Mouse (Mus musculus) kidney, adult 2 months (tissue): ENCODE data around the gene Bcat2.

Experiments
- CTCF ChIP-seq: fragments of 200-500 bp; conservative IDR thresholded peaks from 2 replicates; pipeline ENCODE4 v1.5.1; 2011; ENCODE audit warnings: low read depth, mild to moderate bottlenecking, control low read depth, low read length, moderate library complexity, mixed read lengths; ENCODE audit not compliant: insufficient read depth, insufficient read length
- POLR2A ChIP-seq: fragments of 200-500 bp; IDR thresholded peaks from one replicate; pipeline ENCODE4 v1.6.1; 2011; ENCODE audit warnings: low read depth, low read length, control low read depth

GRCm38 (mm10) chr7:45635711-45636688 lies 66.0 kb downstream of the Bcat2 start:
- TF ChIP-seq POLR2A (no peak), CTCF (no peak)
